Mouse (Mus musculus): ENCODE measurements at regions not wholly inside any gene's neighbourhood (a gene's known extent, or its start where the extent isn't known, plus 50 kb on each side); places are given as distances from the start of the nearest gene placed in this dataset.

- no peak for TF ChIP-seq CTCF (IDR thresholded peaks at IDR 0.05 in 2 of 3, conservative IDR thresholded peaks at IDR 0.05 in 1 of 3; ENCODE audit: control insufficient read depth in 1 of 3, insufficient read depth in 1 of 3, low read depth in 2 of 3, low read length in 3 of 3, poor library complexity in 1 of 3, severe bottlenecking in 1 of 3)
- TF ChIP-seq POLR2A (IDR thresholded peaks at IDR 0.05; ENCODE audit: control insufficient read depth in 1 of 2, insufficient read depth in 1 of 2, low read depth in 1 of 2, low read length in 2 of 2, poor library complexity in 1 of 2): no peak
- TF ChIP-seq ETS1 (IDR thresholded peaks at IDR 0.05; ENCODE audit: low read depth, low read length): no peak
- TF ChIP-seq MYB (IDR thresholded peaks at IDR 0.05; ENCODE audit: low read depth, low read length): no peak
Observed at GRCm38 (mm10) chr1:137650629-137651028, 524.9 kb downstream of the Ptprc start.

Measured in MEL (cell line).